Mouse (Mus musculus): Measurements from ENCODE around the gene Ppp1r14c.
"Not testable (repeated sequence)": the region's sequence is repeated elsewhere in the genome, so short reads cannot be mapped to it uniquely, and the experiment has no call there.

Gene Ppp1r14c

DNA sequence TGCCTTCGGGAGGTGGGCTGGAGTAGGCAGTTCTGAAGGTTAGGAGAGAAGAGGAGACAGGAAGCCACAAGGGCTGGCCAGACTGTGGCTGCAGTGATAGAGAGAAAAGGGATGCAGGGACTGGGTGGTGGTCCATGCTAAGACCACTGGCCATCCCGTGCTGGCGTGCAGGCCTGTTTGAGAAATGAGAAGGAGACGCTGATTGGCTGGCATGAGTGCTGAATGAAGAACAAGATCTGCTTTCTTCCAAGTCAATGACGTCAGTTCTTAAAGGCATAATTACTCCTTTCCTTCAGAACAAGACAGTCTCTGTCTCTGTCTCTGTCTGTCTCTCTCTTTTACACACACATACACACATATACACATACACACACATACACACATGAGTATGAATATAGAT is 36.4 kb downstream of the Ppp1r14c start:
- no peak for DNase-seq (ENCODE audit: low spot score)

DNA sequence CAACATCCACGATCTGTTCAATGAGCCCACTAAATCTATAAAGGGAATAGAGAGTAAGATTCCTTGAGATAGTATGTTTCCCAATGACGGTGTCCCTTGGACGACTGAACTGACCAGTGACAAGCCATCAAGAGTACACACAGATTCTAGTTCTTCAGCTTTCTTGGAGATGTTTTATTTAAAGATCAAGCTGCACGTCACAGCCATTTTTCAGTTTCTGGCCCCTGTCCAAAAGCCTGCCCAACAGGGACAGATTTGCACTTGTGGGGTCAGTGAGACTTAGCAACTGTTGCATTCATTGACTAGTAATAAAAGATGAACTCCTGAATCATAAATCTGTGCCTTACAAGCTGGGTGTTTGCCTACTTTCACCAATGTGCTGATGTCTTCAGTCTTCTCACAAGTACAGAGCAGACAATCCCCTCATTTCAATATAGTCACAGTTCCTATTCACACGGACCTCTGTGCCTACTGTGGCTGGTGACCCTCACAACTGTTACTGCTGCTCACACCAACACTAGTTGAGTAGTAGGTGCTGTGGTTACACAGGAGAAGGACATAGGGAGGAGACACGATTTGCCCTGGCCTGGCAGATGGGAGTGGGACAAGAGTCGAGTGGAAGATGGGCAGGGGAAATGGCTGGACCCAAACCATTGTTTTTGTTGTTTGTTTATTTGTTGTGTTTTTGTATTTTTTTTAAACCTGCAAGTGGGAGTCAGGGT is 37.7 kb downstream of the Ppp1r14c start:
- no peak for DNase-seq (ENCODE audit: low spot score)

DNA sequence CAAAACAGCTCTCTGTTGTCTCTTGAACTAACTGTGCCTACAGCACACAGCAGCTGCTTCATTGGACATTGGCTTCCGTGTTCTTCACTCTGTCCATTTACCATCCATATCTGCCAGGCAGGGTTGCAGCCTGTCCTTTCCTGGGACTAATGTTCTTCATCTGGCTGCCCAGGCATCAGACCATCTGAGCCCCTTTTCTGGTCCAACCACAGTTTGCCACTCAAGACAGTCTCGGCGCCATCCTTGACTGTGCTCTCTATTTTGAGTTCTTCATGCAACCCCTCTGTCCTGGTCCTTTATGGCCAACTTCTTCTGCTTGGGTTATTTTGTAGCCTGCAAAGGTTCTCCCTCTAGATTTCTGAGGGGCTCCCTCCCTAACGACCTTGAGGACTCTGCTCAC is 38.5 kb downstream of the Ppp1r14c start:
- DNase-seq (ENCODE audit: low spot score) = no peak

DNA sequence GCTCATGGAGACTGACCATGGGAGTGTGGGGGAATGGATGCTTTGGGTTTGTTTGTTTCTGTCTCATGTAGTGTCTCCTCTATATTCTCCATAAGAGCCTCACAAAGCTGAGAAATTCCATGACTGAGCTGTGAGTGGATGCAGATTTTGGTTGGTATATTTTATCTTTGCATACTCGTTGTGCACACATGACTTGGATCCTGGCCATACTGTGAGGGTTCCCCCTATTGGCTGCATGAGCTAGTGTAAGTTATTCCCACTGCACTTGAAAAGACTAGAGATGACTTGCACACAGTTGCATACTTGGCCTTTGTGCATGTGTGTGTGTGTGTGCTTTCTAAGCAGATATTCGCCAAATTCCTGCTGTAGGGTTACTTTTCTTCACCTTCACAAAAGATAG is 40.4 kb downstream of the Ppp1r14c start:
- no peak for DNase-seq (ENCODE audit: low spot score)

DNA sequence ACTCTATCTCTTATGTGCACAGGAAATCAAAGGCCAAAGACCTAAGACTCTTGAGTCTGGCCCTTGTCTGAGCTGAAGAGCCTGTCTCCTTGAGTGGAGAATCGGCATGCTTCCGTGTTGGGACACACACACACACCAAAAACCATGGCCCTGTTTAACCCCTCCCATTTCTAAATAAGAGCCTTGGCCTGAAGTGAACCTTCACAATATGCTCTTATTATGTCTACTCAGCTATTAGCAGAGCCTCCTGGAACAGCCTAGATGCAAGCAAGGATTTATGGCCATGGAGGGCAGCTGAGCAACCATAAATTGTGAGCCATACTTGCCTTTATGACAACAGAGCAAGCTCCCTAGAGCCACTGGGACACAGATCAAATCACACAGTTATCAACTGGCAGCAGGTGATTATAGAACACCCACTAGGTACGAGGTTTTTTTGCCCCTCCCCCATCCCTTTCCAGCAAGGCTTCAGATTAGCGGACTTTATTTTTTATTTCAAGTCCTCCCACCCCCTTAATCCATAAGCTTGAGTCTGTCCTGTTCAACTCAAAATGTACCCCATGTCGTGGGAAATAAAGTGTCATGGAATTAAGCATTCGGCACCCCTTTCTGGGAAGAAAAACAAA is 42.3 kb downstream of the Ppp1r14c start:
- DNase-seq (ENCODE audit: low spot score) = no peak

DNA sequence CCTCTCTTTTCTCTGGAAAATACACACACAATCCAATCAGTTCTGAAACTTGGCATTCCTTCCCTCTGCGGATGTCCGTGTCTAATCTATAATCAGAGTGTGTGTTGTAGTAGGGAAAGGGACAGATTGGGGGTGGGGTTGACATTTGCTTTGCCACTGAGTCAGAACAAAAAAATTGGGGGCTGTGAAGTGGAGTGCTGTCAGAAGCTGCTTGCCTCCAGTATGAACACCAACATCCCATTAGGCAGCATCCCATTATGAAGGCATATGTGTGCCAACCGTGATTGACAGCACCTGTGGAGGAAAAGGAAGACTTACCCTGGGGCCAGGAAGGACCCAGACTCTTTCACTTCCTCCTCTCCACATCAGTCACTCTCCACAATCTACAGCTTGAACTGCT is 42.8 kb downstream of the Ppp1r14c start:
- no peak for DNase-seq (ENCODE audit: low spot score)

DNA sequence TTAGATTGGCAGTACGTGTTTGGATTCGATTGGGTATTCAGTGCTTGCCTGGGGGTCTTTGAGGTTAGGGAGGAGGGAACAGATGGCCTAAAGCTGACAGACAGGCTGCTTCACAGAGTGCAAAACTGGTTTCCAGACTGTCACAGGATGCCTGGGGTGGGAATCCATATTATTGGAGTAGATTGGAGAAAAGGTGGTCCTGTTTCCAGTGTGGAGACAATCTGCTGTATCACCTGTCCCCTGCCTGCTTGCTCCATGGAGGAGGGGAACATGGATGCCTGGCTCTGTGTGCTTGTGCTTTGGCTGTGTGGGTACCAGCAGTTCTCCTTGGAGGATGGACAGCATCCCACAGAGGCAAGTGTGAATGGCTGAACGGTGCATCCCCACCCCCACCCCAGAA is 45.4 kb downstream of the Ppp1r14c start:
- no peak for DNase-seq (ENCODE audit: low spot score)

DNA sequence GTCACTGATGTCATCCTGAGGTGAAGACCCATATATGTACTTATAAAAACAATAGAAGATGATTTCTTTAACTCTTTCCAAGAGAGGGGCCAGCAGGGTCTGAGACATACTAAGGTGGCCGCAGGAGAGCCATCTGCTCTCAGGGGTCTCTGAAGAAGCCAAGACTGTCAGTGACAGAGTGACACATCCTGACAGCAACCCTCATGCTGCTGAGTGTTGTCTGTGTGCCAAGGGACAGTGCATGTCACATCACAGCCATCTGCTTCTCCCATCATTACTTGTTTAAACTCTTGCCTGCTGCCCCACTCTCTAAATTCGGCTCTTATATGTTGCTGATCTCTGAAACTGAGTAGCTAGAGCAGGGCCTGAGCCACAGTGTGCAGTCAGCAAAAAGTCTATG is 45.8 kb downstream of the Ppp1r14c start:
- DNase-seq (ENCODE audit: low spot score) = no peak

DNA sequence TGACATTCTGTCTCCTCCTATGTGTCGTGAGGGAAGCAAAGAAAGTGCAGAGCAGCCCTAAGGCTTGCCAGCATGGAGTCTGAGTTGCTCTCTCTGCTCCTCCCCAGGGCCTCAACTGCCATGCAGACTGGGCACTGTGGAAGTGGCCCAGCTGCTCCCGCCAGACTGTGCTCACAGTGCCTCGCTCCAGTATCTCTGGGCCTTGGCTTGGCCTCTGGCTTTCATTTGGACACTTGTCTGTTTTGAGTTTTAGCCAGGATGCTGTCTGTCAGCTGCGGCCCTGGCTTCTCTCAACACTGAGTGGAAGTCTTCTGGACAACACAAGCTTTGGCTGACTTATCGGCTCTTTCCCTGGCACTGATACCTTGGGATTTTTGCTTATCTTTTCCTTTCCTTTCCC is 49.0 kb downstream of the Ppp1r14c start:
- DNase-seq (ENCODE audit: low spot score) = no peak

DNA sequence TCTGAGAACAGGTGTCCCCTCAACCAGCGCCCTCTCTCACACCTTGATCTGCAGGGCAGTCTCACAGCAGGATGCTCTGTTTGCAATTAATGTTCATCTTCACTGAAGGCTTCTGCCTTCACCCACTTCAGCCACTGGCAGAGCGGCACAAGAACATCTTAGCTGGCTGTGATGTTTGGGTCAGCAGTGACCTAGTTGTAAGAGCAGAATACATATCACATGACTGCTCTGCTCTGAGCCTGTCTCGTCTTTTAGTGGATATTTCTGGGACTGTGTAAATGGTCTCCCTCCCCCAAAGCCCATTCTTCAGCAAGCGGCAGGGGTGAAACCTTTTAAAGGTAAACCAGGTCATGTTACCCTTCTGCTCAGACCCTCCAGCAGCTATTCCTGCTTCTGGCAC is 50.7 kb downstream of the Ppp1r14c start:
- DNase-seq (ENCODE audit: low spot score) = no peak

DNA sequence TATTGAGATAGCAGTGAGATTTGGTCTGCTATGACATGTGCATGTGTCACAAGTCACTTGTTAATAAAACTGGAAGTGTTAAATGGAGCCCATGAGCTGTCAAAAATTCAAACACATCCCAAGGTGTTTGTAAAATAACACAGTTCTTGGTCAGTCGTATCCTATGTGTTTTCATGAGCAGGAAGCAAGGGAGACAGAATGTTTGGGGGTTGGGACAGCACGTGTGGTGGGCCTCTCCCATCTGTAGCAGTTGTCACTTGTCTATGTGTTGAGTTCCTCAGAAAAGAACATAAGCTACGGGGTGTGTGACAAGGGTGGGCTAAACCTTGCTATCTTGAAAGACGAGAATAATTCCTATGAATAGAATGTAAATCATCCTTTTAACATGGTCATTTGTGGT is 51.6 kb downstream of the Ppp1r14c start:
- no peak for DNase-seq (ENCODE audit: low spot score)

DNA sequence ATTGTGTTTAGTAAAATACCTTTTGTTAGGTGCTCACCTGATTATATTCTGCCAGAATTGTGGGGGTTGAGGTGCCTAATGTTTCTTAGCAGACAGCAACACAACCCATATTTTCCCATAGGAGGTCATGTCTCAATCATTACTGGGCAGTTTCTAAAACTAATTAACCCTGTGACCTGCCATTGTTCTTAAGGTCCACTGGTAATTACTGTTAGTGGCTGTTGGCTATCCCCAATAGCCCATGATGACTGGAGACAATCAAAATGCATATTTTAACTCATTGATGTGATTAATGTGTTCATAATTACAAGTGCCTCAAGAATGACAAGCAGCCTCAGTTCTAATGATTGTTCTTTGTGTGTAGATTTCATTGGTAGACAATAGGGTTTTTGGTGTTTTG is 58.2 kb downstream of the Ppp1r14c start:
- no peak for DNase-seq (ENCODE audit: low spot score)

DNA sequence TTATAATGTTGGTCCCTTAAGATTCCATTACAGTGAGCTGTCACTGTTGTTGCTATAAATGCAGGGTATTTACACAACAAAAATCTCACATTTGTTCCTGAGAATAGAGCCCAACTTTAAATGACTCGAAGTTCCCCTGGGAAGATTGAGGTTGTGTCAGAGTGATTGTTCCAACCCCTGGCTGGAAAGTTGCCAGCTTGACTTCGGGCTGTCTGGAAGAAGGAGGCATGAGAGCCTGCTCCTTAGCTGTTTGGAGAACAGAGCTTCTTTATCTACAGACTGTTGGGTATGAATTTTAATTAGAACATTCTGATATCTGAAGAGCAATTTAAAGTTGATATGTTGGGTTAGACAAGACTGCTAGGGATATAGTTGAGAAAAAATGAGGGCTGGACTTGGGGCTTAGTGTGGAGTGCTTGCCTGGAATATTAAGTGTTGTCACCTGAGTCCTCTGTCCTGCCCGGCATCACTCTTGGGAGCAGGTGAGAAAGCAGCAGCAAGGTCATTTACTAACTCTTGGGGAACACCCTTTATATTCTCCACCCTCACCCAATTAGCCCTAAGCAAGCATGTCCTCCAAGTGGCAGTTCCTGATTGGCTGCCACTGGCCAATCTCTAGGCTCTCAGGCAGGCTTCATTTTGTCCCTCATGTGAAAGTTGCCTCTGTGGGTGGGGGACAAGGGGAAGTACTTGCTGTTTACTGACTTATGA is 62.0 kb downstream of the Ppp1r14c start:
- DNase-seq (ENCODE audit: low spot score) = no peak

DNA sequence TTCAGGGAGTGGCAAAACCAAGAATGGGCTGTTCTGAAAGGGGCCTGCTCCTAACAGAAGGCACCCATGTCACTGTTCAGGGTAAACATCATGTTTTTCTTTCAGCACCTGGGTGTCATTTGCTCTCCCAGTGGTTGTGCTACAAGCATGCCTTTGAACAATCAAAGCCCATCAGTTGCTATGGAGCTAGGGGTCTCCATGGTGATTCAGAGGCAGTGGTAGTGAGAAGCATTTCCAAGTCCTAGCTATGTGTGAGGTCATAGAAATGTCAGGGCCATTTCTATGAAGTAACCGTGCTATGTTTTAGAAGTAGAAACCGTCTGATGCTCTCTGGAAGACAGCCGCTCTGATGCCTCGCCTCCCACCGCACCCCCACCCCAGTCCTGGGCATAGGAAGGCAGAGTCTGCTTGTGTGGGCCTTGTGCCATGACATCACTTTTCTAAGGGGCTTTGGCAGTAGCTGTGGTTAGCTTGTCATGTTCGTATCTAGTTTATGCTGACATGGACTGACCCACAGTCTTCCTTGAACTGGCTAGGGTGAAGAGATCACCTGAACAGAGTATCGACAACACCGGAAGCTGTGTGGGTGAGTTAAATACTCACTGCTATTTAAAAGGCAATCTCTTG is 69.1 kb downstream of the Ppp1r14c start:
- no peak for DNase-seq (ENCODE audit: low spot score)

DNA sequence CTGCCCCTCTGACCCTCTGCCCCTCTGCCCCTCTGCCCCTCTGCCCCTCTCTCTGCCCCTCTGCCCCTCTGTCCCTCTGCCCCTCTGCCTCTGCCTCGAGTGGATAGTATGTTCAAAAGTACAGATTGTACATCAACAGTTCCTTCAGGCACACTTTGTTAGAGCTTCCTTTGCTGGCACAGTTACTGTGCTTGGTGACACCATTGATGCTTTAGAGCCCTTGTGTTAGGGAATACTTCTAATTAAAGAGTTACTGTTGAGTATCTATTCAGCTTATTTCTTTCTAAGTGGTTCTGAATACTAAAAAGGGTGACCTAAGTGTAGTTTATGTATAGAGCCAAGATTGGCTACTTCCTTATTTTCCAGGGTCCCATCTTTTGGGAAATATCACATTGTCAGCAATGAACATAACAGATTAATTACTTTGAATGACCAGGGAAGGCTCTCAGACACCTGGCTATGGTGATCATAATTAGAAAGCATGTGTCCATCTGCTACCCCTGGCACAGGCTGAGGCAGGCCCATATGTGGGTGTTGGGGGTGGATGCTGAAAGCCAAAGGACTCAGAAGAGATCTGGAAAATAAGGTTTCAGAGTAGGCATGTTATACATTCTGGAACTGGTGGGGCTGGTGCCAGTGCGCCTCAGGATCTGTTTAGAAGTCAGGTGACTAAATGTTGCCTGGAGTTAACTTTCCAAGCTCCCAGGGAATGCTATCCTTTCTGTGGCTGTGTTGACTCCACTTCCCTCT is 75.0 kb downstream of the Ppp1r14c start:
- no peak for DNase-seq (ENCODE audit: low spot score)

DNA sequence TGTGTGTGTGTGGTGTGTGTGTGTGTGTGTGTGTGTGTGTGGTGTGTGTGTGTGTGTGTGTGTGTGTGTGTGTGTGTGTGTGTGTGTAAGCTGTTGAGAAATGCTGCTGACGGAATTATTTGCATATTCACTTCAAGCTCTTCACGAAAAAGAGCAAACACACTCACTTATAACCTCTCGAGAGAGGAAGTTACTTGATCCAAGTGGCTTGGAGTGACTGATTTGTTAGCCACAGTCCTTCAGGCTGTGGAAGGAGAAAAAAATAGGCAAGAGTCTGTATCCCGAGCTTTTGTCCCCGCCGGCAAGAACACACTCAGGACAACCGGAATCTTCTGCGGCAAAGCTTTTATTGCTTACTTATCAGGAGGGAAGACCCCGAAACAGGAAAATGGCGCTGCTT is 80.9 kb downstream of the Ppp1r14c start:
- not testable (repeated sequence) for DNase-seq (ENCODE audit: low spot score)

DNA sequence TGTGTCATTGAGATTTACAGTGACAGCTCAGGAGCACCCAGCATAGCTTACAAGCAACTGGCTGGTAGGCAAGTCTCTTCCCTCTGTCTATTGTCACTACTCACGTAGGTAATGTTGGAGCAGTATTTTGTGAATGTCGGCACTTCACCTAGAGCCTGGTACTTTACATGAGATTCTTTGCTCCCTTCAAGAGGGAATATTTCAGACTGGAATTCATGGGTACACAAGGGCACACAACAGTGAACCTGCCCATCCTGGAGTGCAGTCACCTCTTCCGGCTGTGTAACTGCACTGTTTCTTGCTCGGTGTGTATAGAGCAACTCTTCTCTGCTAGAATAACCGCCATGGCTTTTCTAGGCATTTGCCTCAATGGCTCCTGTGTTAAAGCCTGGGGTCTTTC is 82.8 kb downstream of the Ppp1r14c start:
- DNase-seq (ENCODE audit: low spot score) = no peak

DNA sequence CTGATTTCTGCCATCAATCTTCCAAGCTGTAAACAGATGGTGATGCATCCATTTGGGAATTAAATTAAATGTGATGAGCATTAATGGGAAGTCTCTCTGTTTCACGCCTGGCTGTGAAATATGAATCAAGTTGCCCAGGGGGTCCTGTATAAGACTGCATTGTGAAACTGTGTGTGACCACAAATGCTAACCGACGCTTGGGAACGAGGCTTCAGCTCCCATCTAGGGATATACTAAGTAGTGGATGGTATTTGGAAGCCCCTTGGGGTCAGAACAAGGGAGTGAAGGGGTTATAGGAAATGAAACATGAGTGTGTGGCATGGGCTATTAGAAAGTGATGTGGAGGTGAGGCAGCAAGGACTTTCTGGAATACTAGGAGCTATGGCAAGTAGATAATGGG is 86.1 kb downstream of the Ppp1r14c start:
- DNase-seq (ENCODE audit: low spot score) = no peak

DNA sequence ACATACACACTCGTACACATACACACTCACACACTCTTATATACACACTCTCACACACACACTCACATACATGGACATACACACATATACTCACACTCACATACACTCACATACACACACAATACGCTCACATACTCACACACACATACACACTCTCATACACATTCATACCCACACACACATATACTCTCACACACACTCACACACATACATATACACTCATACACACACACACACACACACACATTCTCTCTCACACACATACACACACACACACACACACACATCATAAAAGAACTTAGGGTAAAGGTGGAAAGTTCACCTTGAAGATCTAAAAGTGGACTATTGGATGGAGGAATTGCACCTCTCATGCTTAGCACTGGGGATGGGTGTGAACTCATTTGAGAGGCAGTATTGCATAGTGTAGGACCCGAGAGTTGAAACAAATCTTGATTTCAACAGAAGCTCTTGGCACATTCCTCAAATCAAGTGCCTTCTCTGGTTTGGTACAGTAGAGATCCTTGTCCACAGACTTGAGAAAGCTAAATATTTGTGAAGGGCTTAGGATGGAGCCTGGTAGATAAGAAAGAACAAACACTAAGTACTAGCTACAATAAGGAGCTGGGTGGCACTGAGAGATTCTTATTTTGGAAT is 87.1 kb downstream of the Ppp1r14c start:
- no peak for DNase-seq (ENCODE audit: low spot score)

DNA sequence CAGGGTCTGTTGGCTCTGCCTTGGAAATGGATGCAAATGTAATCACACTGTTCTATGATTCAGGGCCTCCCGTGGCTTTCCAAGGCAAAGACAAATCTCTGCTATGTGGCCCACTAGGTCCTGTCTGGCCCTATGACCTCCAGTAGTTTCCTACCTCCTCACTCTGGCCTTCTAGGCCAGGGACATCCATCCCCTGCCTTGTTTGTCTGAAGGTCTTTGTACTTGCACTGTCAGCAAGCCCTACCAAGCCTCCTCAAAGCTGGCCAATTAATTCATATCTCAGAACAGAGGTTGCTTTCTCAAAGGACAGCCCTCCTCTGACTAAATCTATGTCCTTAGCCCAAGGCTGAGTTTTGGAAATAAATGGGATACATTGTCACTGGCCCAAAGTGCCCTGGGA is 92.8 kb downstream of the Ppp1r14c start:
- no peak for DNase-seq (ENCODE audit: low spot score)

DNA sequence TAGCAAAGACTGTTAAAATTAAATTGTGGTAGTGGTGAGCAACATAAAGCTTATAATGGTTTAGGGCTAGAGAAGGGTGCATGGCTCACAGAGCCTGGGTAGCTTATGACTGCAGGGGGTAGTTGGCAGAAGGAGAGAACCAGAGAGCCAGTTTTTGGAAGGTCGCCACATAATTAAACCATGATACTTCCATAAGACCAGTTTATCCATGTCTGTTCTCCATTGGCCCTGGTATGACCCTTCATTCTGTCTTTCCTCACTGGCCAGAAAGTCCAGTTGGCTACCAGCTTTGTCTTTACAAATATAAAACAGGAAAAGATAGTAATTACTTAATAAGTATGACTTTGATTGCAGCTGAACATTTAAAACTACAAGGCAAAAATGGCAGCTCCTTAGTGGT is 95.0 kb downstream of the Ppp1r14c start:
- no peak for DNase-seq (ENCODE audit: low spot score)

DNA sequence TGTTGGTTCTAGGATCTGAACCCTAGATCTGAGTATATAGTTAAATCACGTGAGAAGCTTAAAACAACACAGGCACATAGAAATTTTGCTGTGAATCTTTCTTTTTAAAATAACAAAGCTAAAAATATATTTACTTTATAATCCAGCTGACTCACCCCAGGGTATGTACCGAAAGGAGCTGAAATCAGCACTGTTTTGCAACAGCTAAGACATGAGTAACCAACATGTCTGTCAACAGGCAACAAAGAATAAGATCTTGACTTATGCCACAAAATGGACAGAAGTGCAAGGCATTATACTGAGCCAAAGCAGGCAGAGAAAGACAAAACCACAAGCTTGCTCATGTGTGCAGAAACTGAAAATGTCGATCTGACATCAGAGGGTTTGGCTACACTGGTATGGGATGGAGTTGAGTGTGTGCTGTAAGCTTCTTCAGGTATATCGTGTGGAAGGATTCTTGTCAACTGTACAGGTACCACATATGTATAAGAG is 100.3 kb downstream of the Ppp1r14c start:
- no peak for DNase-seq (ENCODE audit: low spot score)
